Mouse (Mus musculus): ENCODE data around the gene Adamts9. TPM values are rescaled to one million over a fixed set of nuclear protein-coding genes. Genes with fewer than 3 reads are reported as not detected.
A peak's percentile ranks its signal among the peaks of the same experiment; 100 is the strongest.

Adamts9 gene
- polyA plus RNA-seq, 1 experiment from 2014 or later, result 22.8 TPM

GRCm38 (mm10) chr6:92812702-92813370 lies 130.5 kb downstream of the Adamts9 start:
- H3K9ac ChIP-seq (ENCODE audit: low read length), result no peak overlapping the region
- ATAC-seq (ENCODE audit: insufficient read depth, low FRiP score), result no peak
- whole genome bisulfite sequencing, result 54% methylated on average over 2 of the region's 2 CpGs
- no peaks in the 10 kb centered on the region for H3K27me3 ChIP-seq (ENCODE audit: control insufficient read depth, insufficient read depth, low read length)
- no peaks in the 10 kb centered on the region; the same call in 1 of the 2 replicates for H3K36me3 ChIP-seq (ENCODE audit: control insufficient read depth, insufficient read depth, low read length)
- peaks cover 8% of the 10 kb centered on the region; the same call in 1 of the 2 replicates for H3K4me1 ChIP-seq (ENCODE audit: control insufficient read depth, insufficient read depth, low read length)
- no peak overlapping the region for H3K4me2 ChIP-seq (ENCODE audit: low read depth, low read length)
- no peak overlapping the region for H3K4me3 ChIP-seq (replicated peaks; ENCODE audit: low read length)
- no peaks in the 10 kb centered on the region for H3K9me3 ChIP-seq (replicated peaks; ENCODE audit: control insufficient read depth, low read length)
- H3K27ac ChIP-seq (ENCODE audit: low read length), result no peak overlapping the region

- no peak for ATAC-seq (ENCODE audit: insufficient read depth, low FRiP score)
- Histone ChIP-seq H3K27ac (ENCODE audit: low read length) (no peak overlapping the region), H3K27me3 (ENCODE audit: control insufficient read depth, insufficient read depth, low read length) (no peaks in the 10 kb centered on the region)
These were observed 131.7 kb downstream of the Adamts9 start for GRCm38 (mm10) chr6:92811566-92811965.

GRCm38 (mm10) chr6:92810628-92811027 lies 132.7 kb downstream of the Adamts9 start:
- Histone ChIP-seq H3K9me3 (replicated peaks; ENCODE audit: control insufficient read depth, low read length) (no peaks in the 10 kb centered on the region), H3K4me3 (replicated peaks; ENCODE audit: low read length) (no peak overlapping the region), H3K9ac (ENCODE audit: low read length) (no peak overlapping the region), H3K4me1 (ENCODE audit: control insufficient read depth, insufficient read depth, low read length) (no peaks in the 10 kb centered on the region), H3K27me3 (ENCODE audit: control insufficient read depth, insufficient read depth, low read length) (no peaks in the 10 kb centered on the region), H3K36me3 (ENCODE audit: control insufficient read depth, insufficient read depth, low read length) (peaks cover 2% of the 10 kb centered on the region; the same call in 1 of the 2 replicates), H3K27ac (ENCODE audit: low read length) (no peak overlapping the region), H3K4me2 (ENCODE audit: low read depth, low read length) (no peak overlapping the region)
- no peak for ATAC-seq (ENCODE audit: insufficient read depth, low FRiP score)
- 90% methylated on average over 2 of the region's 2 CpGs for WGBS

More at GRCm38 (mm10) chr6:92811566-92811965, 131.7 kb downstream of the Adamts9 start:
- Histone ChIP-seq H3K4me3 (replicated peaks; ENCODE audit: low read length) (no peak overlapping the region), H3K4me2 (ENCODE audit: low read depth, low read length) (no peak overlapping the region), H3K4me1 (ENCODE audit: control insufficient read depth, insufficient read depth, low read length) (peaks cover 6% of the 10 kb centered on the region; the same call in 1 of the 2 replicates), H3K9ac (ENCODE audit: low read length) (no peak overlapping the region), H3K9me3 (replicated peaks; ENCODE audit: control insufficient read depth, low read length) (no peaks in the 10 kb centered on the region), H3K36me3 (ENCODE audit: control insufficient read depth, insufficient read depth, low read length) (peaks cover 2% of the 10 kb centered on the region; the same call in 1 of the 2 replicates)

- Histone ChIP-seq H3K27me3 (ENCODE audit: control insufficient read depth, insufficient read depth, low read length) (no peaks in the 10 kb centered on the region), H3K4me2 (ENCODE audit: low read depth, low read length) (no peak overlapping the region), H3K9me3 (replicated peaks; ENCODE audit: control insufficient read depth, low read length) (no peaks in the 10 kb centered on the region), H3K27ac (ENCODE audit: low read length) (no peak overlapping the region), H3K9ac (ENCODE audit: low read length) (no peak overlapping the region), H3K36me3 (ENCODE audit: control insufficient read depth, insufficient read depth, low read length) (peaks cover 2% of the 10 kb centered on the region; the same call in 1 of the 2 replicates), H3K4me1 (ENCODE audit: control insufficient read depth, insufficient read depth, low read length) (no peaks in the 10 kb centered on the region), H3K4me3 (replicated peaks; ENCODE audit: low read length) (no peak overlapping the region)
- 90% methylated on average over 3 of the region's 3 CpGs for WGBS
- no peak for ATAC-seq (ENCODE audit: insufficient read depth, low FRiP score)
These were observed 133.5 kb downstream of the Adamts9 start for GRCm38 (mm10) chr6:92809818-92810217.

- ATAC-seq (ENCODE audit: insufficient read depth, low FRiP score), result no peak
- Histone ChIP-seq H3K9ac (ENCODE audit: low read length) (no peak overlapping the region), H3K4me2 (ENCODE audit: low read depth, low read length) (no peak overlapping the region), H3K4me1 (ENCODE audit: control insufficient read depth, insufficient read depth, low read length) (peaks cover 6% of the 10 kb centered on the region; the same call in 1 of the 2 replicates), H3K27me3 (ENCODE audit: control insufficient read depth, insufficient read depth, low read length) (no peaks in the 10 kb centered on the region), H3K9me3 (replicated peaks; ENCODE audit: control insufficient read depth, low read length) (no peaks in the 10 kb centered on the region), H3K36me3 (ENCODE audit: control insufficient read depth, insufficient read depth, low read length) (0 out of 2 replicates have a peak, but pooled peaks cover 2% of the 10 kb centered on the region), H3K4me3 (replicated peaks; ENCODE audit: low read length) (no peak overlapping the region), H3K27ac (ENCODE audit: low read length) (no peak overlapping the region)
- WGBS, result 84% methylated on average over 3 of the region's 3 CpGs
These were observed 138.9 kb downstream of the Adamts9 start for GRCm38 (mm10) chr6:92804254-92804971.

- ATAC-seq (ENCODE audit: insufficient read depth, low FRiP score), result peak; percentile 46
- Histone ChIP-seq H3K4me1 (ENCODE audit: control insufficient read depth, insufficient read depth, low read length) (peaks cover 6% of the 10 kb centered on the region; the same call in 1 of the 2 replicates), H3K4me2 (ENCODE audit: low read depth, low read length) (no peak overlapping the region), H3K36me3 (ENCODE audit: control insufficient read depth, insufficient read depth, low read length) (0 out of 2 replicates have a peak, but pooled peaks cover 2% of the 10 kb centered on the region), H3K9me3 (replicated peaks; ENCODE audit: control insufficient read depth, low read length) (no peaks in the 10 kb centered on the region), H3K27ac (ENCODE audit: low read length) (no peak overlapping the region), H3K9ac (ENCODE audit: low read length) (no peak overlapping the region), H3K27me3 (ENCODE audit: control insufficient read depth, insufficient read depth, low read length) (no peaks in the 10 kb centered on the region), H3K4me3 (replicated peaks; ENCODE audit: low read length) (no peak overlapping the region)
- 47% methylated on average over 6 of the region's 6 CpGs for WGBS
These were observed 140.1 kb downstream of the Adamts9 start for GRCm38 (mm10) chr6:92803213-92803612.

- Histone ChIP-seq H3K4me2 (ENCODE audit: low read depth, low read length) (no peak overlapping the region), H3K27ac (ENCODE audit: low read length) (no peak overlapping the region)
- ATAC-seq (ENCODE audit: insufficient read depth, low FRiP score), result no peak
These were observed 140.9 kb downstream of the Adamts9 start for GRCm38 (mm10) chr6:92802421-92802820.

GRCm38 (mm10) chr6:92801462-92801861 lies 141.8 kb downstream of the Adamts9 start:
- H3K36me3 ChIP-seq (ENCODE audit: control insufficient read depth, insufficient read depth, low read length), result 0 out of 2 replicates have a peak, but pooled peaks cover 2% of the 10 kb centered on the region
- 48% methylated on average over 2 of the region's 2 CpGs for WGBS
- ATAC-seq (ENCODE audit: insufficient read depth, low FRiP score), result peak; percentile 54; the same call in 1 of the 2 replicates

More at GRCm38 (mm10) chr6:92802421-92802820, 140.9 kb downstream of the Adamts9 start:
- H3K4me1 ChIP-seq (ENCODE audit: control insufficient read depth, insufficient read depth, low read length), result peaks cover 6% of the 10 kb centered on the region; the same call in 1 of the 2 replicates
- no peak overlapping the region for H3K9ac ChIP-seq (ENCODE audit: low read length)
- H3K9me3 ChIP-seq (replicated peaks; ENCODE audit: control insufficient read depth, low read length), result no peaks in the 10 kb centered on the region
- 90% methylated on average over 11 of the region's 11 CpGs for WGBS
- 0 out of 2 replicates have a peak, but pooled peaks cover 2% of the 10 kb centered on the region for H3K36me3 ChIP-seq (ENCODE audit: control insufficient read depth, insufficient read depth, low read length)
- H3K4me3 ChIP-seq (replicated peaks; ENCODE audit: low read length), result no peak overlapping the region
- no peaks in the 10 kb centered on the region for H3K27me3 ChIP-seq (ENCODE audit: control insufficient read depth, insufficient read depth, low read length)

GRCm38 (mm10) chr6:92793804-92794203 lies 149.5 kb downstream of the Adamts9 start:
- Histone ChIP-seq H3K4me3 (replicated peaks; ENCODE audit: low read length) (no peak overlapping the region), H3K4me1 (ENCODE audit: control insufficient read depth, insufficient read depth, low read length) (no peaks in the 10 kb centered on the region), H3K9ac (ENCODE audit: low read length) (no peak overlapping the region), H3K27ac (ENCODE audit: low read length) (no peak overlapping the region), H3K36me3 (ENCODE audit: control insufficient read depth, insufficient read depth, low read length) (0 out of 2 replicates have a peak, but pooled peaks cover 4% of the 10 kb centered on the region), H3K4me2 (ENCODE audit: low read depth, low read length) (no peak overlapping the region), H3K27me3 (ENCODE audit: control insufficient read depth, insufficient read depth, low read length) (no peaks in the 10 kb centered on the region), H3K9me3 (replicated peaks; ENCODE audit: control insufficient read depth, low read length) (no peaks in the 10 kb centered on the region)
- WGBS, result 60% methylated on average over 6 of the region's 6 CpGs
- peak; percentile 37; the same call in 1 of the 2 replicates for ATAC-seq (ENCODE audit: insufficient read depth, low FRiP score)

More at GRCm38 (mm10) chr6:92801462-92801861, 141.8 kb downstream of the Adamts9 start:
- no peak overlapping the region for H3K4me2 ChIP-seq (ENCODE audit: low read depth, low read length)
- H3K4me1 ChIP-seq (ENCODE audit: control insufficient read depth, insufficient read depth, low read length), result peaks cover 6% of the 10 kb centered on the region; the same call in 1 of the 2 replicates
- no peaks in the 10 kb centered on the region for H3K9me3 ChIP-seq (replicated peaks; ENCODE audit: control insufficient read depth, low read length)
- no peaks in the 10 kb centered on the region for H3K27me3 ChIP-seq (ENCODE audit: control insufficient read depth, insufficient read depth, low read length)
- no peak overlapping the region for H3K4me3 ChIP-seq (replicated peaks; ENCODE audit: low read length)
- no peak overlapping the region for H3K27ac ChIP-seq (ENCODE audit: low read length)
- no peak overlapping the region for H3K9ac ChIP-seq (ENCODE audit: low read length)

Data from stomach, embryonic 16.5 days (tissue).